Mouse (Mus musculus): Measurements from ENCODE around the gene Grin2a.

- no peak for TF ChIP-seq POLR2A (IDR thresholded peaks at IDR 0.05; ENCODE audit: extremely low read depth, insufficient read depth, low read length)
- no peak for TF ChIP-seq CTCF (IDR thresholded peaks at IDR 0.05; ENCODE audit: extremely low read depth, insufficient read depth, low read length)
Measured at GRCm38 (mm10) chr16:9873001-9873400, 122.4 kb downstream of the Grin2a start.
